Mouse (Mus musculus): ENCODE data around the gene Pirb. TPM values are rescaled to one million over a fixed set of nuclear protein-coding genes. Genes with fewer than 3 reads are reported as not detected.

Gene Pirb
- total RNA-seq, 1 experiment from 2014 or later = 0.85 TPM

DNA sequence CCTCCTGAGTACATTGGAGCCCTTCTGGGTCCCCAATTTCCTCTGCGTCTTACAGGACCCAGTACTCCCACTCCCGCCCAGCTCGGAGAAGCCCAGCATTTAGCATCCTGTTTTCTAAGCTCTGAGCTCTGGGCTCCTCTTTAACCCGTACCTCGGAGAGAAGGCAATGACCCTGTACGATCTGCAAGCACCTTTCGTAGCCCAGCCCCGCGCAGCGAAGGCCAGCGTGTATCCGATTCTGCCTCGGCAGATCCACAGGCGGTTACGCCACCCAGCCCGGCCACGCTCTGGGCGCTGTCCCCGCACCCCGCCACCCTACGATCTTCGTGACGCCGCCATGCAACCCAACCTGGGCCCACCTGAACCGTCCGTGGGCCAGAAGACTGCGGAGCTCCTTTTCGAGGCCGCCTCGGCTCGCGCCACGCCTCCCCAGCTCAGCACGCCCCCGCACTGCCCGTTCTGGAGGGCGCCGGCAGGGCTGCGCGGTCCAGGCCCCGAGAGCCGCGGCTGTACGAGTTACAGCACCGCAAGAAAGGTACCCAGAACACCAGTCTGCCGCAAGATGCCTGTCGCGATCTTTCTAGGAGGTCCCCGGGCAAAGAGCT is 27.7 kb downstream of the Pirb start, which contains the start of gene Tsen34:
Gene Tsen34, plus strand, starts transcription at position 482 of the 605 bp plus-strand sequence.
- DNase-seq = no peak

DNA sequence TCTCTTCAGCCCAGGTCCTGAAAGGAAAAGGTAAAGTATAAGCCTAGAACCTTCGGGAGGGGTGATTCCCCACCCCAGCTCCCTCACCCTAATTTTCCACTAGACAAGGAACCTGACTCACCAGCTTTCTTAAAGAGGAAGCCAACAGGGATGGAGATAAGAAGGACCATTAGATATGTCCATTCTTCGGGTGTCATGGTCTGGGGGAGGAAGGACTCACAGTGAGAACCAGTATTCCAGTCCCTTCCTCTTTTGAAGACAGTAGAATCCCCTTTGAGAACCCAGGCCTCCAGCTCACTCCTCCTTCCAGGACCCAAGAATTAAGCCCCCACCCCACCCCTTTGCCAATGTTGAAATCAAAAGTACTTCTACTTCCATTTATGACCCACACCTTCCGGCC is 28.3 kb downstream of the Pirb start:
- no peak for DNase-seq

DNA sequence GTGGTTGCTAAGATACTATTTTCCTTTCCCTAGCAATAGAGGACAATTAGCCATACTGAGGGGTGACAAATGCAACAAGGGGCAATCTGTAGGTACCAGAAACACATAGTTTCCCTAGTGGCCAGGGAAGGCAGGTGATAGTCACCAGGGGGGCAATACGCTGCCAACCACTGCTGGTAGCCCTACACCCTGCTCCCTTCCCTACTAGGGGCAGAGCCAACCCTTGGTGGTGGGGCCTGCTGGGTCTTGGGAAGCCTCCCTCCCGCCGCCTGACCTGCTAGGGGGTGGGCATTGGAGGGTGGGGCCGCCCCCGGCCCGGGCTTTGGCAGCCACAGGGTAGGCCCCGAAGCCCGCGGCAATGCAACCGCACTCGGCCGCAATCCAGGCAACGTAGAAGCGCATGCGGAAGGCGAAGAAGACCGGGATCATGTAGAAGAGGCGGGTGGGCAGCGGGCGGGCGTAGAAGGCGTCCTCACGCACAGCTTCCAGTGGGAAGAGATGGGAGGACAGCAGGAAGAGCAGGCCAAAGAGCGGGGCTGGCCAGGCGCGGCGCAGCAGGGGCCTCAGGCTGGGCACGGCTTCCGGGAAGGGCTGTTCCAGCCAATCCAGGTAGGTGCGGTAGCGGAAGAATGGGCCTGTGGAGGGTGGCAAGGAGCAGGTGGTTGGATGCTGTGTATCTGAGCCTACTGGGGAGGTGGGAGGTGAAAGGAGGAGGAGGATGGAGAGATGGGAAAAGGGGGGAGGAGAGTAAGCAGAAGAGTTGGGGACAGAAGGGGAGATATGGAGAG is 34.6 kb downstream of the Pirb start:
- no peak for DNase-seq

DNA sequence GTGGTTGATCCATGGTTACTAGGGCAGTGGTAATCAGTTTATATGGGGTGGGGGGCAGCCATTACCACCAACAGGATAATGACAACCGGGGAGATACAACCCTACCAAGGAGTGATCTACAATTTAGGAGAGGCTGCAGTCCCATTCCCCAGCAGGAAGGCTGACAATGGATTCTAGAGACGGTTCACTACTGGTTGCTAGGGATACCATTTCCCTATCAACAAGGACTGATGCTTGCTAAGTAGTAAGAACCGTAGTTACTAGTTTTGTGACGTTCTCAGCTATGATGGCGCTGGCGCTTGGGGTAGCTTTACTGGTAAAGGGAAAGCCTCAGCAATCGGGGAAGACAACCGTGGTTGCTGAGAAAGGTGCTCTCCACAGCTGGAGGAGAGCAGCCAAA is 35.5 kb downstream of the Pirb start:
- no peak for DNase-seq

DNA sequence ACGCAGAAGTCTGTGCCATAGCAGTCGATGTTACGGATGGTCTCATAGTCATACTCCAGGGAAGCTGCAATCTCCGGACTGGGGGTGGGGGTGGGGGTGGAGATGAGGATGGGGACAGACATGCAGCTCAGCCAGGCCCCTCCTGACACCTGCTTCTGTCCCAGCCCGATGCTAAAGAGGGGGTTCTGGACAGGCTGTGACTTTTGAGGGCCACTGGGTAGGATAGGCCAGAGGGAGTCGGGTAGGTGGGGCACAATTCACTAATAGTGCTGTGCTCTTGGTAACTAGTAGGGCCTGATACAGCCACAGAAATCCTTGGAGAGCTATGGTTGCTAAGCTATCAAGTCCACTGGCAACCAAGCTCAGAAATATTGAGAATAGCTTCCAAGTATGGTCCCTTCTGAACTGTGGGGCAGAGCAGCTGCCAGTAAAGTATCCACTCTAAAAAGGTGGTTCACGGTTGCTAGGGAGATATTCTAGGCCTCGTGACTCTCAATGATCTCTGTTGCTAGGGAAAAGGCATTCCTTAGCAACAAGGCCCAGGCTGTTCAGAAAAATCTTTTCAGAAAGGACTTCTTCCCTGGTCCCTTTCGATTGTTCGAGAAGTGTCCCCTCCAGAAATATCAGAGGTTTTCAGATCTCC is 36.2 kb downstream of the Pirb start:
- no peak for DNase-seq

DNA sequence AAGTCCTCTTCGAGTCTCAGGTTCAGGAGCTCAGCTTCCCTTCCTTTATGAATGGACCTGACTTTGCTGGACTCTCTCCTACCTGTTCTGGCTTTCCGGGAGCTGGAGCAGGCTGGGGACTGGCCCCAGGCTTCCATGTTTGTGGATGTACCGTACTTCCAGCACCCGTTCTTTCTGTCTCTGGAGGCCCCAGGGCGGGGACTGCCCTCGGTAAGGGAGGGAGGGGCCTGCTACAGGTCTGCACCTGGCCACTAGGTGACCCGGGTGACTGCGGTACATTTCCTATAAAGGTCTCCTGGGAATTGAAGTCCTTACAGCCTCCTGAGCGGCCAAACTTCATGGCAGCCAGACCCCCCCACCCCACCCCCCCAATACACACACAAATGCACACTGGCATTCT is 42.8 kb downstream of the Pirb start, which contains the start of gene Tmc4:
Gene Tmc4, minus strand, starts transcription at position 212 of the 400 bp plus-strand sequence.
- DNase-seq = no peak

DNA sequence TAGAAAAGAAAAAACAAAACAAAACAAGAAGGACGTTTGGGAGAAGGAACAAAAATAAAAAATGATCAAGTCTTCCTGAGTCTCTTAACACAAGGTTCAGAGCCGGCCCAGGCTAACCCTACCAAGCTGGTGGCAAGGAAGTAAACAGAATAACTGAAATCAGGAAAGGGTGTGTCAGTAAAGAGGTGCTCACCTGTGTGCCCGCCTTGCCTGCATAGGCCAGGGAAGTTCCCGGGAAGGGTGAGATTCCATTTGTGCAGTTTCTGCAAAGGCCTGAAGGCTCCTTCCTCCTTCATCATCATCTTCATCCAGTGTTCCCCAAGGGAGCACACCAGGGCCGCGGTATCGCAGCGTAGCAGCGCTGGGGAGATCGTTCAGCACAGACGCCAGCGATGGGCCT is 43.8 kb downstream of the Pirb start:
- no peak for DNase-seq

DNA sequence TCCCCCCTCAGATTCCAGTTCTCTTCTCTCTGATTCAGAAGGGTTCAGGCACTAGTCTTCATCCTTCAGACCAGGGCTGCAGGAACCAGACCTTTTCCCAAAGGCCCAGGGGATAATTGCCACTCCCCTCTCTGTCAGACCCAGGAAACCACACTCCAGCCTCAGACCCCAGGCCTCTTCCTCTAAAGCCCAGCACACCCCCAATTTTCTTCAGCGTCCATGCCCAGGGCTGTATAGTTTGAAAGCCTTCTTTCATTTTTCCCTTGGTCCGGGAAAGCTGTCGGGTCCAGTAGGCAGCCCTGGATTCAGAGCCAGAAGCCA is 45.0 kb downstream of the Pirb start:
- DNase-seq = no peak

DNA sequence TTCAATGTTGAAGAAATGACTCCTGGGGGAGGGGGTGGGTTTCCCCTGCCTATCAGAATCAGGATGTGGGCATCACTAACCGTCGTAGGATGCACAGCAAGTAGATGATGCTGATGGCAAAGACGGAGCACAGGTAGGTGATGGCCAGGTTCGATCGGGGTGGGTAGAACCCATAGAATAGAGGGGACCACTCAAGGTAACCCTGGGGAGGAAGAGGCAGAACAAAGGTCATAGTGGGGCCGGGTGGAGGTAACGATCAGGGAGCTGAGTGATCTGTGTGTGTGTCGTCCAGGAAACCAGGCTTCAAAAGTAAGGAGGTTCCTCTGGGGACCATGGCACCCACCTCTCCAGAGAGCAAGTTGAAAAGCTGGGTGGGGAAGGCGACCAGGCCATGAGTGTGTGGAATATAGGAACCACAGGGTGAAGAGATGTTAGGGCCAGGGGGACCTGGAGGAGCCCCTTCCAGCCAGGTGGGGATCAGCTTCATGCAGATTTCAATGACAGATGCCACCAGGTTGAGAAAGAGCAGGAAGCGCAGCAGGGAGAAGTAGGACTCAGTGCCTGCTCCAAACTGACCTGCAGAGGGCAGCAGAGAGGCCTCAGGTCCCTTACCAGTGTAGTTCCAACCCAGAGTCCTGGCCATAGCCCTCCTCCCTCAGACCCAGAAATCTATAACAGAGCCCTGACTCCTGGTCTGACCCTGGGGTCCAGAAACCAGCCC is 45.5 kb downstream of the Pirb start:
- DNase-seq = peak; percentile 85

DNA sequence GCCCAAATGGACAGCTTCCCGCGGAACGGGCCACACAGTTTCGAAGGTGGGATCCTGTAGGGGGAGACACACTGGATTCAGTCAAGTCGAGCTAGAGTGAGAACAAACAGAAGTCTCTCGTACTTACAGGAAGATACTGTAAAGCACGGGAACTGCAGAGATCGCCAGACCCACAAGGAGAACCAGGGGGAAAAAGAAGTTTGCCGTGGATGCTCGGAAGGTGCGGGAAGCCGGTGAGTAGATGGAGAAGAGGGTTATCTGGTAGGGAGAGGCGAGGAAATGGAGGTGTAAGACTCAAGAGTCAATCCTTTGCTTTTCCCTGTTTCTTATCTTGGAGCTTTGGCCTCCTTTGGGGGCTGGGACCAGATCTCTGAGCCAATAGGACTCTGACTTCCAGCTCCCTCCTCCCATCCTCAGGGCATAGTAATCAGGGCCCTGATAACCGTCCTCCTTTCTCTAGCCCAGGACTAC is 53.2 kb downstream of the Pirb start:
- no peak for DNase-seq

DNA sequence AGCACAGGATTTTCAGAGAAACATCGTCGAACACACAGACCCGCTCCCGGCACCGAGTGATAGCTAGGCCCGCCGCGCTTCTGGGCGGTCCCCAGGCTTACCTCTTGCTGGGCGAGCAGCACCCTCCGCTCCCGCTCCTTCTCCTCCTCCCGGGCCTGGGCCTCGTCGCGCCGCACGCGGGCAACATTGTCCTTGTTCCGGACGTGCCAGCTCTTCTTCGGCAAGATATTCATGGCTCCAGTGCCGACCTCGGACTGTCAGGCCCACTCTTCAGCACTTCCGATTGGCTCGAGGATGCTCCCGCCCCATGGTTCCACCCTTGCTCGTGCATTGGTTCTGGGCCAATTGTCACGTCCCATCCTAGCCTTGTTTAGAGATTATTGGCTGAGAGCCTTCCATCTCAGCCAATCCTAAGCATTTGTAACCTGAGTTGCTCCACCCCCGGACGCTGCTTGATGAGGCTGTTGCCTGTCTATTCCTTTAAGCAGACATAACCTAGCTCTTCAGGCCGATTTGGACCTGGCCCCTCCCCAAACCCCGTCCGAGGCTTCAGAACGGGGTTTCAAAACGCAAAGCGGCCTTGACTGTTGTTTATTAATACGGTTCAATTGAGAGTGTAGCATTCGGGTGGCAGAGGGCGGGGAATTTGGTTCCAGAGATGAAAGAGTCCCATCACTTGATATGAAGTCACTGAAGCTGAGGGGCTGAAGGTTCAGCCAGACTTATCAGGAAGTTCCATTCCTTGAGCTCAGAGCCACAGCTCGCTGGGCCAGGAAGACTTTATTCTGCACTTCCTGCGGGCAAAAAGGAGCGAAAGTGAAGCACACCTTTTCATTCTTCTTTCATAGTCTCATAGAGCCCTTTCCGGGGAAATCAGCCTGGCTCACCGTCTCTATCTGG is 54.7 kb downstream of the Pirb start, which contains the start of gene Leng1:
Gene Leng1, minus strand, starts transcription at position 626 of the 900 bp plus-strand sequence.
- DNase-seq = peak; percentile 95

DNA sequence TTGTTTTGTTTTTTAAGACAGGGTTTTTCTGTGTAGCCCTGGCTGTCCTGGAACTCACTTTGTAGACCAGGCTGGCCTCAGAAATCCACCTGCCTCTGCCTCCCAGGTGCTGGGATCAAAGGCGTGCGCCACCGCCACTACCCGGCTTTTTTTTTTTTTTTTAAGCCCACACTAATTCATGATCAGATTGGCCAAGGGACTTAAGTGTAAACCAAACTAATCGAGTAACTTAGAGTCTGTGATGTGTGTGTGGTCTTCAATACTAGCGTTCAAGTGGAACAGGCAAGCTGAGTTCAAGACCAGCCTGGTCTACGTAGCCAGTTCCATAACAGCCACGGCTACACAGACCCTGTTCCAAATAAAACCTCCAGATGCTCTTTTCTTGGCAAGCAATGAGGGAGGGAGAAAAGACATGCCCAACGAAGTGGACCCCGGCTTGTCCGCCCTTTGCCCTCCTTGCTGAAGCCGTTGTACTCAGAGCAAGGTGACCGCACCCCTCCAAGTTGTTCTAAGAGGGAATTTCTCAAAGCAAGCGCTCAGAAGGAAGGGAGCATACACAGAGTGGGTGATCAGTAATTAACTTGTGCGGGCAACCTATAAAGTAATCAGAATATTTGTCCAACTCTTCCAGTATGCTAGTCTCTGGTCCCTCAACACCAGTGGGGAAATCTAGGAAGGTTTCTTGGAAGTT is 55.5 kb downstream of the Pirb start:
- no peak for DNase-seq

Other genes with a start within 250 kb of the Pirb start
- 1.0 and 1.2 TPM in 2 replicates for gene Tarm1, start 217.8 kb downstream of the Pirb start, total RNA-seq (2021)
- gene Oscar, start 104.2 kb downstream of the Pirb start, total RNA-seq (2021) = 0.39 TPM in 1 of 2 replicates, not detected in the other
- 484 and 641 TPM in 2 replicates for gene Ndufa3, start 103.0 kb downstream of the Pirb start, total RNA-seq (2021)
- gene Tfpt, start 90.5 kb downstream of the Pirb start, total RNA-seq (2021) = 22.8 and 24.4 TPM in 2 replicates
- gene Prpf31, start 90.4 kb downstream of the Pirb start, total RNA-seq (2021) = 42.0 and 46.4 TPM in 2 replicates
- gene Cnot3, start 75.1 kb downstream of the Pirb start, total RNA-seq (2021) = 71.6 and 75.9 TPM in 2 replicates
- 16.2 and 17.1 TPM in 2 replicates for gene Leng1, start 54.6 kb downstream of the Pirb start, total RNA-seq (2021)
- gene Tmc4, start 42.8 kb downstream of the Pirb start, total RNA-seq (2021) = 13.7 and 20.1 TPM in 2 replicates
- gene Tsen34, start 27.5 kb downstream of the Pirb start, total RNA-seq (2021) = 96.6 and 122 TPM in 2 replicates
- gene Mboat7, start 26.9 kb downstream of the Pirb start, total RNA-seq (2021) = 76.1 and 85.5 TPM in 2 replicates
- gene Rps9, start 16.4 kb downstream of the Pirb start, total RNA-seq (2021) = 939 and 948 TPM in 2 replicates
- gene Gm15448, start 105.3 kb upstream of the Pirb start, total RNA-seq (2021) = 0.30 TPM in 1 of 2 replicates, not detected in the other
- gene Pira2, start 124.7 kb upstream of the Pirb start, total RNA-seq (2021) = 0.81 TPM in 1 of 2 replicates, not detected in the other
- not detected in 2 replicates for gene Gm14548, start 177.7 kb upstream of the Pirb start, total RNA-seq (2021)
- gene Lilra6, start 195.1 kb upstream of the Pirb start, total RNA-seq (2021) = 0.24 and 0.48 TPM in 2 replicates